Mouse (Mus musculus): ENCODE data around the gene Aimp2. TPM values are rescaled to one million over a fixed set of nuclear protein-coding genes. Genes with fewer than 3 reads are reported as not detected.

Gene Aimp2
- 113 and 120 TPM in 2 replicates for polyA plus RNA-seq (2014; fragmentation: Nextera tagmentation; extraction: Ambion mirVana)

DNA sequence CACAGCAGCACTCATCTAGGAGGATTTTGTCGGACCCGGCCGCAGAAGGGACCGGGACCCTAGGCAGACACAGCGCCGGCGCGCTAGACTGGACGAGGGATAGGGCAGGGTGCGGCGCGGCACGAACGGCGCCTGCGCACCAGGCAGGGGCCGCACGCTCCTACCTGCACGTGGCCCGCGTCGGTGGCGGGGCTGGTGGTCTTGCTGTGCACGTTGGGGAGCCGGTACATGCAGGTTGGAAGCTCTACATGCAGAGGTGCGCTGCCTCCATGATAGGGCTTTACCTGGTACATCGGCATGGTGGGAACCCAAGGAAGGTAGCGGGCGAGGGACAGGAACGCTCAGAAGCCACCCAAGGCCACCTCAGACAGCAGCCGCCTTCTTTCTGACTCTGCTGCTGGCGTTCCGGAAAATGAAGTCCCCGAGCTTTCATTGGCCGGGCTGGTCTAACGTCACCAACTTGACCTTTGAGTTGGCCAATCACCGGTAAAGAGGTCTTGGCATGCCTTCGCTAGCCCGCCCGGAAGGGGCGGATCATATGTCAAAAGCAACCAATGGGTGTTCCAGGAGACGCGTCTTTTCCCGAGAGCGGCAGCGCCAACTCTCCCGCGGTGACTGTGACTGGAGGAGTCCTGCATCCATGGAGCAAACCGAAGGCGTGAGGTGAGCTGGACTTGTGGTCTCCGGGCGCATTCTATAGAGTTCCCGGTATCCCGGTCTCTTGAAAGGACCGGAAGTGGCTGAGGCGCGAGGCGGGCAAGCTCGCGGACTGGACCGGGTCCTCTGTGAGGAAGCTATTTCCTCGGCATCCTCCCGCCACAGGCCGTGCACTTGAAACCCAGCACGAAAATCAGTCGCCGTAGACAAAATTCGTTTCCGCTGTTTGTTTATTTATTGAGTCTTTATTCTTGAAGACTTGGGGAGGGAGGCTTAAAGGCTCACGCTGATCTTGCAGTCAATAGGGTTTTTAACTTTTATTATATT lies at the start of gene Aimp2, which contains the start of gene Pms2:
Aimp2 (minus strand) TSS at position 431 of the 984 bp plus-strand sequence.
Pms2 (plus strand) TSS at position 548 of the 984 bp plus-strand sequence.
- H3K4me1 ChIP-seq (ENCODE audit: control insufficient read depth, insufficient read depth, low read length), result peaks cover 23% of the 10 kb centered on the region
- H3K27ac ChIP-seq (ENCODE audit: low read depth, low read length), result peak within 1 kb of the TSS; percentile 85
- no peaks in the 10 kb centered on the region for H3K9me3 ChIP-seq (ENCODE audit: control insufficient read depth, low read length)
- H3K27me3 ChIP-seq (ENCODE audit: control insufficient read depth, insufficient read depth, low read length), result no peaks in the 10 kb centered on the region
- peak within 1 kb of the TSS; percentile 70 for H3K9ac ChIP-seq (ENCODE audit: low read depth, low read length)
- ATAC-seq (ENCODE audit: low FRiP score, low TSS enrichment), result peak; percentile 98
- peaks cover 22% of the 10 kb centered on the region; the same call in 1 of the 2 replicates for H3K36me3 ChIP-seq (ENCODE audit: control insufficient read depth, insufficient read depth, low read length)
- peak within 1 kb of the TSS; percentile 63 for H3K4me2 ChIP-seq (replicated peaks; ENCODE audit: low read depth, low read length)
- WGBS, result under 1% methylated on average over 70 of the region's 70 CpGs
- peak within 1 kb of the TSS; percentile 69 for H3K4me3 ChIP-seq (ENCODE audit: low read length)

DNA sequence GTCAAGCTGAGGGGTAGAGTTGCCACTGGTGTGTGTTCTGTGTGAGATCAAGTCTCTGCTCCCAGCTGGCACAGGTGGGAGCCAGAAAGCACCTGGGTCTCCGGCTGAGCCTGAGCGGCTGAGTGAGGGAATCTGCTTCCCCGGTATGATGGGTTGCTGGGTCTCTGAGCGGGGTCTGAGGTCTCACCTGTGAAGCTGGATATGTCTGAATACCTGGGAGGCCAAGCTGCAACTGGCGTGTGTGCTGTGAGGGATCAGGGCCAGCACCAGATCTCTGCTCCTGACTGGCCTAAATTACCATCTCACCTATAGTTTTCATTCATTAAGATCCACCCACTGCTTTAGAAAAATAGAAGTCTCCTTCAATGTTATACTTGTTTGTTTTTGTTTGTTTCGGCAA lies 47.5 kb upstream of the Aimp2 start:
- 95% methylated on average over 6 of the region's 6 CpGs for WGBS
- Histone ChIP-seq H3K4me1 (ENCODE audit: control insufficient read depth, insufficient read depth, low read length) (no peaks in the 10 kb centered on the region), H3K36me3 (ENCODE audit: control insufficient read depth, insufficient read depth, low read length) (no peaks in the 10 kb centered on the region), H3K27ac (ENCODE audit: low read depth, low read length) (no peak overlapping the region), H3K4me2 (replicated peaks; ENCODE audit: low read depth, low read length) (no peak overlapping the region), H3K4me3 (ENCODE audit: low read length) (no peak overlapping the region), H3K27me3 (ENCODE audit: control insufficient read depth, insufficient read depth, low read length) (no peaks in the 10 kb centered on the region), H3K9ac (ENCODE audit: low read depth, low read length) (no peak overlapping the region), H3K9me3 (ENCODE audit: control insufficient read depth, low read length) (0 out of 2 replicates have a peak, but pooled peaks cover 2% of the 10 kb centered on the region)
- no peak for ATAC-seq (ENCODE audit: low FRiP score, low TSS enrichment)

DNA sequence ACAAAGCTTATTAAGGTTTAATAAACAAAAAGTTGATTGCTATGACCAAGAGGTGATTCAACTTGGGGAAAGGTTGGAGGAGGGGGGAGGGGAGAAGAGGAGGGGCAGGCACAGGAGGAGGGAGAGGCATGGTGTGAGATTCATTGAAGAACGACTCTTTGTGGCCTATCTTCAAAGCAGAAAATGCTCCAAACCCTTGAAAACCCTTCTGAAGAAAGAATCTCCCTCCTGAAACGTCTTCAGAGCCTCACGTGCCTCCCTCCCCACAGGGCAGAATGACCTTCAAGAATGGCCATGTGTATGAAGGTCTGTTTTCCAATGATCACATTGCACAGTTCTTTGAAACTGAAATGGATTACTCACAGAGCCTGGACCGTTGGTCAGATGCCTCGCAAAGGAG lies 40.4 kb upstream of the Aimp2 start:
- 34% methylated on average over 5 of the region's 5 CpGs for WGBS
- Histone ChIP-seq H3K4me3 (ENCODE audit: low read length) (no peak overlapping the region), H3K27me3 (ENCODE audit: control insufficient read depth, insufficient read depth, low read length) (no peaks in the 10 kb centered on the region), H3K9ac (ENCODE audit: low read depth, low read length) (no peak overlapping the region), H3K27ac (ENCODE audit: low read depth, low read length) (no peak overlapping the region), H3K4me2 (replicated peaks; ENCODE audit: low read depth, low read length) (no peak overlapping the region), H3K36me3 (ENCODE audit: control insufficient read depth, insufficient read depth, low read length) (no peaks in the 10 kb centered on the region), H3K4me1 (ENCODE audit: control insufficient read depth, insufficient read depth, low read length) (0 out of 2 replicates have a peak, but pooled peaks cover 6% of the 10 kb centered on the region), H3K9me3 (ENCODE audit: control insufficient read depth, low read length) (no peaks in the 10 kb centered on the region)
- no peak for ATAC-seq (ENCODE audit: low FRiP score, low TSS enrichment)

DNA sequence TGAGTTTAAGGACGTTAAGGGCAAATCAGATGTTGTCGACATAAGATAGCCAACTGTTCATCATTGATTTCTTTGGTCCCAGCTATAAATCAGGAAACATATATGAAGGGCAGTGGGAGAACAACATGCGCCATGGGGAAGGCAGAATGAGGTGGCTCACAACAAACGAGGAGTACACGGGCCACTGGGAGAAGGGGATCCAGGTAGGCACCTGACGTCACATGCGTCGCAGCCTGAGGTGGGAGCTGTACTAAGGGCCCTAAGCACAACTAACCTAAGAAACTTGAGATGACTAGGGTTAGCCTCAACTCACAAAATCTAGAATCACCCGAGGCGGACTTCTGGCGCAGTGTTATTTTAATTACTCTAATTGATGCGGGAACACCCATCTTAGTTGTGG lies 38.7 kb upstream of the Aimp2 start:
- Histone ChIP-seq H3K4me3 (ENCODE audit: low read length) (no peak overlapping the region), H3K9ac (ENCODE audit: low read depth, low read length) (no peak overlapping the region), H3K9me3 (ENCODE audit: control insufficient read depth, low read length) (no peaks in the 10 kb centered on the region; the same call in 1 of the 2 replicates), H3K27me3 (ENCODE audit: control insufficient read depth, insufficient read depth, low read length) (no peaks in the 10 kb centered on the region), H3K4me2 (replicated peaks; ENCODE audit: low read depth, low read length) (no peak overlapping the region), H3K4me1 (ENCODE audit: control insufficient read depth, insufficient read depth, low read length) (0 out of 2 replicates have a peak, but pooled peaks cover 6% of the 10 kb centered on the region), H3K27ac (ENCODE audit: low read depth, low read length) (no peak overlapping the region), H3K36me3 (ENCODE audit: control insufficient read depth, insufficient read depth, low read length) (no peaks in the 10 kb centered on the region)
- 82% methylated on average over 12 of the region's 12 CpGs for WGBS
- no peak for ATAC-seq (ENCODE audit: low FRiP score, low TSS enrichment)

DNA sequence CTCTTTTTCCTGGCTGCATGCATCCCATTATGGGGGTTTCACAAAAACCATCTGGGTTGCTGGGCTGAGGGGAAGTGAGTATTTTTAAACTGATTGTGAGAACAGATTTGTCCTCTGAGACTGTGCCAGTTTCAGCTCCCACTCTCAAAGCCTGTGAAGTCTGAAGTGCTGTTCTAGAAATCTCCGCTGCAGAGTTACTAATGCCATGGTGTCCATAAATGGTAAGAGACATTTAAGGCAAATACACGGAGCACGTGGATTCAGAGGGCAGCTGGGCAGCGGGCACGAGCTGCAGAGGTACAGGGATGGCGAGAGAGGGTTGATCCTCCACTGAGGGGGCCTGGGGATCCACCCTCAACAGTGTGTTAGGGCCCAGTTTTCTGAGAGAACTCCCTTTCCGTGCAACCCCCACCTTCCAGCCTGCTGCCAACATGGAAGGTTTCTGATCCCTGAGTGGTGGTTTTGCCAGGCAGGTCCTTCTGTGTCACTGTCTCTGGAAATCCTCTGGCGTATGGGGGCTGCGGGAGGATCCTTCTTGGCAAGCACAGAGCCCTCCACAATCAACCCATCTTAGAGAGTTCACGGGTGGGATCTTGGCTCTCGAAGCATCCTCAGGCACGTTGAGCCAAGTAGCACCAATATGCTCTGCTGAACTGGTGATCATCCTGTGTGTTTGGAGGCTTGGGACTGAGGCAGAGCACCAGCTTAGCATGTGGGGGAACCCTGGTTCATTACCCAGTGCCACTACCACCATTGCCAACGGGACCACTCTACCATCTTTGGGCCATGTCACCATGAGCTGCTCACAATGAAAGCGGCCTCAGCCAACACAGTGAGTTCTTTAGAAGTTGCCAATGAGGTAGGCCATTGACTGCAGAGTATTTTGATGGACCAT lies 33.8 kb upstream of the Aimp2 start:
- WGBS, result 88% methylated on average over 14 of the region's 14 CpGs
- ATAC-seq (ENCODE audit: low FRiP score, low TSS enrichment), result no peak
- no peak overlapping the region for H3K27ac ChIP-seq (ENCODE audit: low read depth, low read length)

DNA sequence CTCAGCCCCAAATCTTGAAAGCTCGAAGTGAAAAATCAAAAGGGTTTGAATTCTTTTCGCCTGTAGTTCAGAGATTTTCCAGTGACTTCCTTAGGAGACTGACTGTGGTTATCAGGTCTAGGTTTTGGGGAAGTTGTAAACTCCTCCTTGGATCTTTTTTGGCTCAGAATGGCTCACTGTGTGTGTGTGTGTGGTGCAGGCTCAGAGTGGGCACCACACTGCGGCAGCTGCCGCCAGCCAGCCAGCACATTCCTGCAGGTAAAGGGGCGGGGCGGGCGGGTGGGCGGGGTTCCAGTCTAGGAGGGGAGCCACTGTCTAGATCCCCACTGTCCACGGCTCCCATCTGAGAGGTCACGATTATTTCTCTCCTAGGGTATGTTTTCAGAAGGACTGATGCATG lies 31.9 kb upstream of the Aimp2 start:
- Histone ChIP-seq H3K27ac (ENCODE audit: low read depth, low read length) (no peak overlapping the region), H3K9ac (ENCODE audit: low read depth, low read length) (no peak overlapping the region), H3K4me3 (ENCODE audit: low read length) (no peak overlapping the region), H3K27me3 (ENCODE audit: control insufficient read depth, insufficient read depth, low read length) (no peaks in the 10 kb centered on the region), H3K9me3 (ENCODE audit: control insufficient read depth, low read length) (peaks cover 4% of the 10 kb centered on the region), H3K36me3 (ENCODE audit: control insufficient read depth, insufficient read depth, low read length) (no peaks in the 10 kb centered on the region), H3K4me1 (ENCODE audit: control insufficient read depth, insufficient read depth, low read length) (no peaks in the 10 kb centered on the region), H3K4me2 (replicated peaks; ENCODE audit: low read depth, low read length) (no peak overlapping the region)
- WGBS, result 24% methylated on average over 10 of the region's 10 CpGs
- ATAC-seq (ENCODE audit: low FRiP score, low TSS enrichment), result peak; percentile 24; the same call in 1 of the 2 replicates

More for the DNA sequence above, 33.8 kb upstream of the Aimp2 start:
- H3K4me1 ChIP-seq (ENCODE audit: control insufficient read depth, insufficient read depth, low read length), result no peaks in the 10 kb centered on the region
- no peak overlapping the region for H3K9ac ChIP-seq (ENCODE audit: low read depth, low read length)
- no peaks in the 10 kb centered on the region for H3K27me3 ChIP-seq (ENCODE audit: control insufficient read depth, insufficient read depth, low read length)
- H3K4me3 ChIP-seq (ENCODE audit: low read length), result no peak overlapping the region
- H3K9me3 ChIP-seq (ENCODE audit: control insufficient read depth, low read length), result peaks cover 4% of the 10 kb centered on the region
- no peak overlapping the region for H3K4me2 ChIP-seq (replicated peaks; ENCODE audit: low read depth, low read length)
- H3K36me3 ChIP-seq (ENCODE audit: control insufficient read depth, insufficient read depth, low read length), result no peaks in the 10 kb centered on the region

DNA sequence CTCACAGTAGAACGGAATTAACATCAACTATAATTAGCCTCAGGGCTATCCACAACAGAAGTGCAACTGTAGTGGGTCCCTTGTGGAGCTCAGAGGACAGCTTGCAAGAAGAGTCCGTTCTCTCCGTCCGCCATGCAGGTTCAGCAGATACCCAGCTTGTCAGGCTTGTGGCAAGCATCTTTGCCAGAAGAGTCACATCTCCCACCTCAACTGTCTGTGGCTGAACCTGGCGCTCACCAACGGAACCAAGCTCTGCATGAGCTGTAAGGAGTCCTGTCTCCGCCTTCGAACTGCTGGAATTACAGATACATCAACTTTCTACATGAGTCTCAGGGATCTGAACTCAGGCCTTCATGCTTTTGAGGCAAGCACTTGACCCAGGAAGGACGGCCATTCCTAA lies 26.5 kb upstream of the Aimp2 start:
- Histone ChIP-seq H3K4me1 (ENCODE audit: control insufficient read depth, insufficient read depth, low read length) (no peaks in the 10 kb centered on the region), H3K27ac (ENCODE audit: low read depth, low read length) (no peak overlapping the region), H3K36me3 (ENCODE audit: control insufficient read depth, insufficient read depth, low read length) (peaks cover 10% of the 10 kb centered on the region; the same call in 1 of the 2 replicates), H3K27me3 (ENCODE audit: control insufficient read depth, insufficient read depth, low read length) (no peaks in the 10 kb centered on the region), H3K4me3 (ENCODE audit: low read length) (no peak overlapping the region), H3K9ac (ENCODE audit: low read depth, low read length) (no peak overlapping the region), H3K9me3 (ENCODE audit: control insufficient read depth, low read length) (peaks cover 4% of the 10 kb centered on the region; the same call in 1 of the 2 replicates), H3K4me2 (replicated peaks; ENCODE audit: low read depth, low read length) (no peak overlapping the region)
- 89% methylated on average over 9 of the region's 9 CpGs for WGBS
- no peak for ATAC-seq (ENCODE audit: low FRiP score, low TSS enrichment)

DNA sequence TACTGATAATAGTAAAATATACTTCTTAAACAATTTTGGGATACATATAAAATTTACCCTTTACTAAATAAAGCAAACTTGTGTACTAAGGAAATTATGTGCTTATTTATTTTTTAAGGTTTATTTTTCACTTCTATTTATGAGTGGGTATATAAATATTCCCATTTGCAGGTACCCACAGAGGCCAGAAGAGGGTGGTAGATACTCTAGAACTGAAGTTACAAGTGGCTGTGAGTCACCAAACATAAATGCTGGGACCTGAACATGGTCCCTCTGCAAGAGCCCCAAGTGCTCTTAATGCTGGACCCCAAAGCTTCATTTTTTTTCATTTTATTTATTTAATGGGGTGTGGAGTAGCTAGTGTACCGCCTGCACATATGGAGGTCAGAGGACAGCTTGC lies 24.2 kb upstream of the Aimp2 start:
- no peak overlapping the region for H3K4me2 ChIP-seq (replicated peaks; ENCODE audit: low read depth, low read length)
- no peaks in the 10 kb centered on the region for H3K9me3 ChIP-seq (ENCODE audit: control insufficient read depth, low read length)
- 85% methylated on average over 1 of the region's 1 CpGs for WGBS
- H3K4me3 ChIP-seq (ENCODE audit: low read length), result no peak overlapping the region
- no peak overlapping the region for H3K9ac ChIP-seq (ENCODE audit: low read depth, low read length)
- H3K4me1 ChIP-seq (ENCODE audit: control insufficient read depth, insufficient read depth, low read length), result no peaks in the 10 kb centered on the region
- no peak for ATAC-seq (ENCODE audit: low FRiP score, low TSS enrichment)
- peaks cover 31% of the 10 kb centered on the region for H3K36me3 ChIP-seq (ENCODE audit: control insufficient read depth, insufficient read depth, low read length)
- no peak overlapping the region for H3K27ac ChIP-seq (ENCODE audit: low read depth, low read length)
- no peaks in the 10 kb centered on the region for H3K27me3 ChIP-seq (ENCODE audit: control insufficient read depth, insufficient read depth, low read length)

Measured in kidney, embryonic 14.5 days (tissue).